Mouse (Mus musculus) stomach, postnatal 0 days (tissue): ENCODE measurements at regions not wholly inside any gene's neighbourhood (a gene's known extent, or its start where the extent isn't known, plus 50 kb on each side); places are given as distances from the start of the nearest gene placed in this dataset.

Source experiments
- ATAC-seq: fragments of 200-750 bp; cut with Nextera tagmentation; 2 replicates; pipeline ENCODE4 v1.8.0; 2017; ENCODE audit not compliant: low FRiP score, low TSS enrichment
- DNase-seq: peaks from one replicate; pipeline ENCODE4 v3.0.0-alpha.2; 2016; ENCODE audit warnings: low spot score
- H3K27ac ChIP-seq: fragments of 300-500 bp; sonication (generic); replicated peaks from 2 replicates; pipeline ENCODE4 v1.5.1; 2014; ENCODE audit warnings: mild to moderate bottlenecking, control low read depth
- H3K27me3 ChIP-seq: fragments of 300-500 bp; sonication (generic); 2 replicates; pipeline ENCODE4 v1.6.1; 2014; ENCODE audit warnings: low read length; ENCODE audit not compliant: control insufficient read depth, insufficient read depth
- H3K36me3 ChIP-seq: fragments of 300-500 bp; sonication (generic); 2 replicates; pipeline ENCODE4 v1.6.1; 2014; ENCODE audit warnings: low read length, mixed read lengths; ENCODE audit not compliant: control insufficient read depth, insufficient read depth
- H3K4me1 ChIP-seq: fragments of 300-500 bp; sonication (generic); replicated peaks from 2 replicates; pipeline ENCODE4 v1.6.1; 2014; ENCODE audit warnings: antibody characterized with exemption; ENCODE audit not compliant: control insufficient read depth, insufficient read depth
- H3K4me2 ChIP-seq: fragments of 300-500 bp; sonication (generic); replicated peaks from 2 replicates; pipeline ENCODE4 v1.6.1; 2014; ENCODE audit warnings: low read depth, mild to moderate bottlenecking, control low read depth, moderate library complexity
- H3K4me3 ChIP-seq: fragments of 300-500 bp; sonication (generic); 2 replicates; pipeline ENCODE4 v1.5.1; 2014; ENCODE audit warnings: low read depth, low read length, control low read depth
- H3K9ac ChIP-seq: fragments of 300-500 bp; sonication (generic); 2 replicates; pipeline ENCODE4 v1.6.1; 2014; ENCODE audit warnings: mild to moderate bottlenecking, low read length, control low read depth, mixed read lengths
- H3K9me3 ChIP-seq: fragments of 300-500 bp; sonication (generic); 2 replicates; pipeline ENCODE4 v1.6.1; 2016; ENCODE audit warnings: low read length; ENCODE audit not compliant: control insufficient read depth
- CTCF ChIP-seq: IDR thresholded peaks from 2 replicates; pipeline ENCODE4 v1.5.1; 2016; ENCODE audit warnings: antibody characterized with exemption, low read depth, mild to moderate bottlenecking, moderate library complexity
- EP300 ChIP-seq: optimal IDR thresholded peaks from 2 replicates; pipeline ENCODE3; 2016; ENCODE audit warnings: antibody characterized with exemption
- WGBS: fragments of 180-500 bp; shearing (Covaris S2); extraction: QIAGEN DNeasy Blood & Tissue Kit; methylation state at CpG from one replicate; pipeline ENCODE4 v1.1.7; 2014; 5-methylcytosine and 5-hydroxymethylcytosine counted together

- Histone ChIP-seq H3K9me3 (no peaks in the 10 kb centered on the region), H3K4me2 (no peak overlapping the region), H3K36me3 (no peaks in the 10 kb centered on the region), H3K27me3 (no peaks in the 10 kb centered on the region), H3K9ac (no peak overlapping the region), H3K4me3 (no peak overlapping the region), H3K27ac (no peak overlapping the region), H3K4me1 (no peaks in the 10 kb centered on the region)
- WGBS: 88% methylated on average over 2 of the region's 2 CpGs
- no peak for ATAC-seq
- TF ChIP-seq EP300: no peak
- no peak for TF ChIP-seq CTCF
- DNase-seq: no peak
Measured at GRCm38 (mm10) chr12:29236496-29236895, 291.7 kb upstream of the Myt1l start.

- H3K9me3 ChIP-seq: no peaks in the 10 kb centered on the region
- no peak overlapping the region for H3K4me3 ChIP-seq
- DNase-seq: no peak
- H3K4me2 ChIP-seq: no peak overlapping the region
- ATAC-seq: no peak
- 55% methylated on average over 5 of the region's 5 CpGs for WGBS
- no peak overlapping the region for H3K27ac ChIP-seq
- no peaks in the 10 kb centered on the region for H3K27me3 ChIP-seq
- no peak overlapping the region for H3K9ac ChIP-seq
- no peak for TF ChIP-seq EP300
- TF ChIP-seq CTCF: no peak
- H3K4me1 ChIP-seq: no peaks in the 10 kb centered on the region
- no peaks in the 10 kb centered on the region for H3K36me3 ChIP-seq
Measured at GRCm38 (mm10) chr12:29237516-29237915, 290.7 kb upstream of the Myt1l start.

DNA sequence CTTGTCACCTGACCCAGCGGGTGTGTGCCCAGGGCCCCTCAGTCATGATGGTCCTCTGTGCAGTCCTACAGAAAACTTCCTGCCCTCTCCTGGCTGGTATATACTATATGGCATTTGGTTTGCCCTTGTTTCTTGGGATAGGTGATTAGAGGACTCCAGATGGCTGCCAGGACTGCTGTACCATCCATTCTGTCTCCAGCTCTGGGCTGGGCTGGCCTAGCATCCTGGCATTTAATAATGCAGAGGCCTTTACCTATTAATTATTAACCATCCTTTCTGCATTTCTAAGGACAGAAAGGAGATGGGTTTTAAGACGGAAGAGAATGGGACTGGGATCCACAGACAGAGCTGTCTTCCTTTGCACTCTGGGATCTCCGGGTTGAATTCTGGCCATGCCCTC is 288.7 kb upstream of the Myt1l start:
- no peak for DNase-seq
- Histone ChIP-seq H3K9ac (no peak overlapping the region), H3K27ac (no peak overlapping the region), H3K4me3 (no peak overlapping the region), H3K4me2 (no peak overlapping the region), H3K4me1 (no peaks in the 10 kb centered on the region), H3K27me3 (no peaks in the 10 kb centered on the region), H3K9me3 (no peaks in the 10 kb centered on the region), H3K36me3 (no peaks in the 10 kb centered on the region)
- no peak for ATAC-seq
- WGBS: 56% methylated on average over 3 of the region's 3 CpGs
- TF ChIP-seq CTCF (no peak), EP300 (no peak)

- ATAC-seq: 0 out of 2 replicates have a peak, but pooled peaks have one; percentile 26
- Histone ChIP-seq H3K9ac (no peak overlapping the region), H3K9me3 (no peaks in the 10 kb centered on the region), H3K4me3 (no peak overlapping the region), H3K4me1 (no peaks in the 10 kb centered on the region), H3K36me3 (no peaks in the 10 kb centered on the region), H3K27me3 (no peaks in the 10 kb centered on the region), H3K27ac (no peak overlapping the region), H3K4me2 (no peak overlapping the region)
- no peak for TF ChIP-seq EP300
- DNase-seq: peak; percentile 41
- 14% methylated on average over 5 of the region's 5 CpGs for WGBS
Measured at GRCm38 (mm10) chr12:29239975-29240374, 288.2 kb upstream of the Myt1l start.

DNA sequence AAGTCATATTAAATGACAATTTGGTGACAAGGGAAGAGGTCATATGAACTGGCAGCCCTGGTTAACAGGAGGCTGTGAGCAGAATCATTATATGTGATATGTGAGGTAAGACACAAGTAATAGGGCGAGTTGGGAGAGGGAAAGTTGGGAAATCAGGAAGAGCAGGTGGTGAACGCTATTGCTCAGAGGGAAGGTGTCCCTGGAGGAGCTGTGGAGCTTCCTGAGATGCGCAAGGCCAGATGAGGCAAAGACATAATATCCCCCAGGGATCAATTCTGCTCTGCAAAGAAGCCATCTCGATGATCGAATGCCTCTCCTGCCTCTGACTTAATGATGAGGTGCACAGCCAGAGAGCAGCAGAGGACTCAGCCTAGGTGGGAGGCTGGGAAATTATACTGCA is 285.1 kb upstream of the Myt1l start:
- Histone ChIP-seq H3K36me3 (no peaks in the 10 kb centered on the region), H3K4me3 (no peak overlapping the region), H3K4me1 (no peaks in the 10 kb centered on the region), H3K9ac (no peak overlapping the region), H3K27me3 (no peaks in the 10 kb centered on the region), H3K4me2 (no peak overlapping the region), H3K9me3 (no peaks in the 10 kb centered on the region), H3K27ac (no peak overlapping the region)
- TF ChIP-seq EP300: no peak
- no peak for TF ChIP-seq CTCF
- DNase-seq (no peak), ATAC-seq (no peak)
- WGBS: 64% methylated on average over 5 of the region's 5 CpGs

DNA sequence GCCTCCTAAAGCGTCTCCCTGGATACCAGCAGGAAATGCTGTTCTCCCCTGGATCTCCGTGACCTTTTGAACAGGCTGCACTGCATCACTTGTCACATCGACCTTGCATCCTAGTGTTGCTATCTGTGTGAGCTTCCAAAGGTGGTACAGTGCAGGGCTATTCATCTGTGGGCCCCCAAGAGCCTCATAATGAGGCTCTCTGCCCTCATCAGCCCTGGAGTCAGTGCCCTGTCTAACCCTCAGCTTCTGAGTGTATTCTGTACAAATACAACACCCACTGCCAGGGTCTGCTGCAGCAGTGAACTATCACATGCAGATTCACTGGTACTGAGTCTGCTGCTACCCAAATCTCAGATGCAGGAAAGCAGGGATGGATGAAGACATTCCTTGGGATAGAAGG is 282.1 kb upstream of the Myt1l start:
- no peak for DNase-seq
- no peak overlapping the region for H3K4me2 ChIP-seq
- 46% methylated on average over 3 of the region's 3 CpGs for WGBS
- no peak overlapping the region for H3K9ac ChIP-seq
- H3K9me3 ChIP-seq: no peaks in the 10 kb centered on the region
- no peak overlapping the region for H3K4me3 ChIP-seq
- H3K36me3 ChIP-seq: no peaks in the 10 kb centered on the region
- no peaks in the 10 kb centered on the region for H3K27me3 ChIP-seq
- TF ChIP-seq EP300: no peak
- no peak for TF ChIP-seq CTCF
- no peak overlapping the region for H3K27ac ChIP-seq
- ATAC-seq: no peak
- no peaks in the 10 kb centered on the region for H3K4me1 ChIP-seq

DNA sequence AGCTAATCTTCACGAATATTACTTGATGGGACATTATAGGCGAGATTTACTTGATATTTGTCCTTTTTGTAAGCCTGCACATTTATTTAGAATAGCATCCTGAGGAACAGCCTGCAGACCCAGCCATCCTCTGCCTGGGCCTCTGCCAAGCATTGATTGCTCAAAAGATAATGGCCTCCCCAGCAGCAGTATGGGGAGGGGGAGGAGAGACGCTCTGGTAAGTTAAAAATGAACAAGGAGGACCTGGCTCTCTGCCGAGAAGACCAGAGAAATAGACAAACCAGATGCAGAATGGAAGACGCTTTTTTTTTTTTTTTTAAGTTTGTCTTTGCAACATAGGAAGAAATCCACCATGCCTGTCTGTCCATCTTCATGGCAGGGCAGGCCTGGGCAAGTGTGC is 280.8 kb upstream of the Myt1l start:
- TF ChIP-seq CTCF (no peak), EP300 (no peak)
- Histone ChIP-seq H3K4me3 (no peak overlapping the region), H3K4me1 (no peaks in the 10 kb centered on the region), H3K9ac (no peak overlapping the region), H3K4me2 (no peak overlapping the region), H3K36me3 (no peaks in the 10 kb centered on the region), H3K27me3 (no peaks in the 10 kb centered on the region), H3K9me3 (no peaks in the 10 kb centered on the region), H3K27ac (no peak overlapping the region)
- DNase-seq (no peak), ATAC-seq (no peak)
- 40% methylated on average over 5 of the region's 5 CpGs for WGBS
